Mouse (Mus musculus) forebrain, embryonic 10.5 days (tissue): Measurements from ENCODE around the gene Ctdsp2. TPM values are rescaled to one million over a fixed set of nuclear protein-coding genes. Genes with fewer than 3 reads are reported as not detected.

Source experiments
- DNase-seq: peaks from one replicate; pipeline ENCODE4 v3.0.0-alpha.2; 2017; ENCODE audit warnings: low spot score; ENCODE audit errors: extremely low spot score
- H3K27ac ChIP-seq: fragments of 300-500 bp; sonication (generic); 2 replicates; pipeline ENCODE4 v1.5.1; 2016; ENCODE audit warnings: mild to moderate bottlenecking
- H3K27me3 ChIP-seq: fragments of 300-500 bp; sonication (generic); 2 replicates; pipeline ENCODE4 v1.6.1; 2016; ENCODE audit warnings: mild to moderate bottlenecking; ENCODE audit not compliant: poor library complexity, severe bottlenecking
- H3K36me3 ChIP-seq: fragments of 300-500 bp; sonication (generic); replicated peaks from 2 replicates; pipeline ENCODE4 v1.6.1; 2016; ENCODE audit warnings: mild to moderate bottlenecking, moderate library complexity
- H3K4me1 ChIP-seq: fragments of 300-500 bp; sonication (generic); 2 replicates; pipeline ENCODE4 v1.6.1; 2016
- H3K4me3 ChIP-seq: fragments of 300-500 bp; sonication (generic); 2 replicates; pipeline ENCODE4 v1.5.1; 2016; ENCODE audit warnings: mild to moderate bottlenecking, moderate library complexity
- H3K9me3 ChIP-seq: fragments of 300-500 bp; sonication (generic); 2 replicates; pipeline ENCODE4 v1.6.1; 2016; ENCODE audit warnings: mild to moderate bottlenecking, moderate library complexity
- WGBS: fragments of 180-500 bp; shearing (Covaris S2); methylation state at CpG from one replicate; pipeline ENCODE4 v1.1.7; 2016; 5-methylcytosine and 5-hydroxymethylcytosine counted together
- polyA plus RNA-seq: library from polyadenylated mRNA; unstranded; fragments of >200 nt; fragmentation: Nextera tagmentation; extraction: Ambion mirVana; gene quantifications from 2 replicates; pipeline ENCODE4 v1.2.1, GENCODE M21; 2016

The Ctdsp2 gene
- polyA plus RNA-seq, 1 experiment from 2014 or later, result 42.3 TPM

DNA sequence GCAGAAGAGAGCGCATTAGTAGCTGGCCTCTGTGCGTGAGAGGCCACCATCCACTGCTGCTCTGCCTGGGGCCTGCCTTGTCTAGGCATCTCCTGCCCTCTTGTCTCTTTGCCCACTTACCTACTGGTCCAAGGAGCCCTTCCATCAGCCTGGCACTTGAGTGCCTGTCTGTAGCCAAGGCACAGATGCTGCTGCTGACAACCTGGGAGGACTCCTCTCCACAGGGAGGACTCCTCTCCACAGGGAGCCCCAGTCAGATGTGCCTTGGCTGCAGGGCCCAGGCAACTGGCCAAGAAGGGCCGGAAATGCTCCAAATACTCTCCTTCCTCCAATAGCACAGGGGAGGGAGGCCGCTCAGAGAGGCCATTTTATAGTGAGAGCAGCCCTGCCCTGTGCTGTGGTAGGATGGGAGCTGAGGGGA lies 8.0 kb downstream of the Ctdsp2 start:
- 71% methylated on average over 4 of the region's 4 CpGs for WGBS
- H3K36me3 ChIP-seq, result peaks cover 49% of the 10 kb centered on the region
- peaks cover 90% of the 10 kb centered on the region for H3K4me1 ChIP-seq
- H3K27me3 ChIP-seq, result no peaks in the 10 kb centered on the region
- no peaks in the 10 kb centered on the region for H3K9me3 ChIP-seq
- H3K27ac ChIP-seq, result peak overlapping the region; percentile 62
- DNase-seq, result no peak
- H3K4me3 ChIP-seq, result 0 out of 2 replicates have a peak overlapping the region, but pooled peaks have one; percentile 4

DNA sequence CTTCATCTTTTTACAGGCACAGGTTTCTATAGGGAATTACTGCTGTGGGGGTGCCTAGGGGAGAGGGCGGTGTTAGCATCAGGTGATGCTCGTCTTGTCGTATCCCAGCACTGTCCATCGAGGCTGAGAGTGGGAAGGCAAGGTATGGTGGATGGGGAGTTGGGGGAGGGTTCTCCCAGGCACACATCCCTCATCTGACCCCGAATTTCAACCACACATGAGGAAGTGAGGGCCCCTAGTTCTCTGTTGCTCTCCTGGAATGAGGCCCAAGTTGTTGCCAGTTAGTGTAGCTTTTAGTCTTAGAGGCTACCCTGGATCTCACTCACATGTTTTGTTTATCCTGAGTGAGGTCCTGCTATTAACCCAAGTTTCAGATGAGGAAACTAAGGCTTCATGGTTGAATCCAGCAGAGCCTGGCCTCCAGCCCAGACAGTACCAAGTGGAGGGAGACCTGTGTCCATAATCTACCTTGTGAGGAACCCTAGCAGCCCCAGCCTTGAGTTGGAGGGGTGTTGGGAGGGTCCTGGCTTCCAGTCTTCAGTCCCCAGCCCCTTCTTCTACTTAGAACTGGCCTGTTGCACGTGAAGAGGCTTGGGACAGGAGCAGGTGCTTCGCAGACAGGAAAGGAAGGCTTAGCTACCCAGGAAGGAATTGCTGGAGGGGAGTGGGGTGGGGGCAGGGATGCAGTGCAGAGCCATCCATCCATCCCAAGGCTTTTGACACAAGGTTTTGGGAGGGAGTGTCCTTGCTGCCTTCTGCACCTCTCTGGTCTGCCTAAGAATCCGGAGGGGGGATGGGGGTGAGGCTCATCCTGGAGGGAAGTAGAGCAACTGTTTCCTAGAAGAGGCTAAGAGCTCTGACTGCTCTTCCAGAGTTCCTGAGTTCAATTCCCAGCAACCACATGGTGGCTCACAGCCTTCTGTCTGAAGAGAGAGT lies 8.9 kb downstream of the Ctdsp2 start:
- H3K27ac ChIP-seq, result 0 out of 2 replicates have a peak overlapping the region, but pooled peaks have one; percentile 62
- peaks cover 81% of the 10 kb centered on the region for H3K4me1 ChIP-seq
- WGBS, result 63% methylated on average over 8 of the region's 8 CpGs

DNA sequence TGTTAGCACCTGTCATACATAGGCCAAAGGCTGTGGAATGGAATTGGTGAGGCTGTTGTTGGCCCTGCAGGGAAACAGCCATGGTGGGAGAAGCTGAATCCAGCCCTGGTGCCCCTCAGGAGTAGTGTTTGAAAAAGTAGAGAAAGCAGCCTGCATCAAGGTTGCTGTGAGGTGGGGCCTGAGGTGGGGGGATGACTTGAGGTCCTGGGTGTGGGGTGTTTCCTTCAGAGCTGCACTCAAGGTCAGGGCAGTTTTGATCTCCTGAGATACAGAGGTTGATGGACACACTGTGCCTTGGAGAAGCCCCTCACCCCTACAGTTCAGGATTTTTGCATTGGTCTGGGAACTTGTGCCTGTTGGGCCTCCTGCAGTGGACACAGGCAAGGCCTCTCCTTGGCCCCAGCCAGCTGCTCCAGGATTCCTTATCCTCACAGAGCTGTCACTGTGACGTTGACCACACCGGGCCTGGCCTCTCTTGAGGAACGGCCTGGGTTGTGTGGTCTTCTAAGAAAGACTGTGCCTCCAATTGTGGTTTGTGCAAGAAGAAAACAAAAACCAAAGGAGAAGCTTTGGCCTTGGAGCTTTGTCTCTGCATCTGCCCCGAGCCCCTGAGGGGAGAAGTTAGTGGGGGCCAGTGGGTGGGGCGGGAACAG lies 10.1 kb downstream of the Ctdsp2 start:
- Histone ChIP-seq H3K36me3 (peaks cover 57% of the 10 kb centered on the region), H3K4me3 (no peak overlapping the region), H3K9me3 (no peaks in the 10 kb centered on the region), H3K27ac (no peak overlapping the region), H3K27me3 (no peaks in the 10 kb centered on the region), H3K4me1 (peaks cover 70% of the 10 kb centered on the region)
- WGBS, result 83% methylated on average over 5 of the region's 5 CpGs
- no peak for DNase-seq

More for the DNA sequence above, 8.9 kb downstream of the Ctdsp2 start:
- Histone ChIP-seq H3K27me3 (no peaks in the 10 kb centered on the region), H3K4me3 (no peak overlapping the region), H3K9me3 (no peaks in the 10 kb centered on the region), H3K36me3 (peaks cover 56% of the 10 kb centered on the region)
- DNase-seq, result no peak

DNA sequence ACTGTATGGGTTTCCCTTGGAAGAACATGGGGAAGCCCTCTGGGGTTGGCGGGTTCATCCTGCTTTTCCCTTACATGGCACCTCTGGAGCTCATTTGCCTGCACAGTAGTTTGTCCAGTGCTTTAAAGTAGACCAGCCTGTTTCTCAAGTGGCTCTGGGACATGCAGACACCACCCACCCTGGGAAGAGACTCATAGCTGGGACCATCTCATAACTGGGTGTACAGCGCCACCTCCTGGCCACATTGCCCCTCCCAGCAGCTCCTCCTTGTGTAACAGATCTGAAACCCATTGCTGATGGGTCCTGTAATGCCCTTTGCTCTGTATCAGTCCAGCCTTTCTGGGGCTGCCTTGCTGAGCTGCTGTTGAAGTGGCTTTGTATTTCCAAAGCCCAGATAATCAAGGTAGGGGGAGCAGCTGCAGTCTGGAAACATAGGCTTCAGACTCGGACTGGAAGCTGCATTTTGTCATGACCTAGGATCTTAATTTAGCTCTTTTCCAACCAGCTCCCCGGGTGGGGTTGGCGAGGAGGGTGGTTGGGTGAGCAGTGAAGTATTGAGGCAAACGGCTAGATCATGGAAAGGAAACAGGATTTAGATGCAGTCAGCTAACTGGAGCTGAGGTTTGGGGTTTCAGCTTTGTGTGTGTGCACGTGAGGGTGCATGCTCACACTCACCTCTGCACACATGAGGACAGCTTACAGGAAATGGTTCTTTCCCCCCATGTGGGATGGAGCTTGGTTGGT lies 12.0 kb downstream of the Ctdsp2 start:
- H3K27ac ChIP-seq, result no peak overlapping the region
- H3K4me1 ChIP-seq, result peaks cover 52% of the 10 kb centered on the region
- peak; percentile 87 for DNase-seq
- H3K36me3 ChIP-seq, result peaks cover 59% of the 10 kb centered on the region
- H3K27me3 ChIP-seq, result no peaks in the 10 kb centered on the region
- no peak overlapping the region; the same call in 1 of the 2 replicates for H3K4me3 ChIP-seq
- 70% methylated on average over 7 of the region's 7 CpGs for whole genome bisulfite sequencing
- no peaks in the 10 kb centered on the region for H3K9me3 ChIP-seq

DNA sequence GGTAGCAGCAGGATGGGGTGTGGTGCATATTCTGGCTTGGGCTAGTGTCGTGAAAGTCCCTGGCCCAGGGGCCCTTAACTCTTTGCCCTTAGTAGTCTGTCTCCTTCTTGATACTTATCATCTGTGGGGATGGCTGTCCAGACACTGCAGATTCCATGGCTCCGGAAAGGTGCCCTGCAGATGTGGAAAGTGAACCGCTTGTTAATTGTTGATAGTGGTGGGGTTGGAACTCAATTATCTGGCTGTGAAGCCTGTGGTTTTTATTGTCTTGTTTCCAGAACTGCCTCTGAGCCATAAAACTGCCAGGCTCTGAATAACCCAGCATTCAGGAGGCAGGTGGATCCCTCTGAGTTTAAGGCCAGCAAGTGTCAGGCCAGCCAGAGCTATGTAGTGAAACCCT lies 13.2 kb downstream of the Ctdsp2 start:
- no peak for DNase-seq
- no peak overlapping the region for H3K4me3 ChIP-seq
- 91% methylated on average over 3 of the region's 3 CpGs for WGBS
- H3K4me1 ChIP-seq, result peaks cover 40% of the 10 kb centered on the region
- peaks cover 62% of the 10 kb centered on the region for H3K36me3 ChIP-seq
- no peaks in the 10 kb centered on the region for H3K27me3 ChIP-seq
- no peak overlapping the region for H3K27ac ChIP-seq
- H3K9me3 ChIP-seq, result no peaks in the 10 kb centered on the region

DNA sequence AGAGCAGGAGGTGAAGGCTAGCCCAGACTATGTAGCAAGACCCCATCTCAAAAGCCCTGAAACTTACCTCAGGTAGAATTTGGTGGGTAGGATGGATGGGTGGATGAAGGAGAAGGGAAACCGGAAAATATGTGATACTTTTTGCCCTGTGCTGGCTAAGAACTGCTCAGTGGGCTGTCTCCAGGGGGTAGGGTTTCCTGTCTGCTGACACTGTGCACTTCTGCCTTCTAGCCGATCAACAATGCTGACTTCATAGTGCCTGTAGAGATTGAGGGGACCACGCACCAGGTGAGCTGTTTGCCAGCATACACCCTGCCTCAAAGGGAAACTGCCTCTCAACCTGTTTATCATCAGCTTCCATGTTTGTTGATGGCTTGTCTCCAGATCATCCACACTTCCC lies 15.1 kb downstream of the Ctdsp2 start:
- Histone ChIP-seq H3K9me3 (no peaks in the 10 kb centered on the region), H3K27ac (no peak overlapping the region), H3K36me3 (peaks cover 75% of the 10 kb centered on the region), H3K4me3 (no peak overlapping the region), H3K4me1 (peaks cover 21% of the 10 kb centered on the region), H3K27me3 (no peaks in the 10 kb centered on the region)
- DNase-seq, result no peak
- 97% methylated on average over 3 of the region's 3 CpGs for WGBS

DNA sequence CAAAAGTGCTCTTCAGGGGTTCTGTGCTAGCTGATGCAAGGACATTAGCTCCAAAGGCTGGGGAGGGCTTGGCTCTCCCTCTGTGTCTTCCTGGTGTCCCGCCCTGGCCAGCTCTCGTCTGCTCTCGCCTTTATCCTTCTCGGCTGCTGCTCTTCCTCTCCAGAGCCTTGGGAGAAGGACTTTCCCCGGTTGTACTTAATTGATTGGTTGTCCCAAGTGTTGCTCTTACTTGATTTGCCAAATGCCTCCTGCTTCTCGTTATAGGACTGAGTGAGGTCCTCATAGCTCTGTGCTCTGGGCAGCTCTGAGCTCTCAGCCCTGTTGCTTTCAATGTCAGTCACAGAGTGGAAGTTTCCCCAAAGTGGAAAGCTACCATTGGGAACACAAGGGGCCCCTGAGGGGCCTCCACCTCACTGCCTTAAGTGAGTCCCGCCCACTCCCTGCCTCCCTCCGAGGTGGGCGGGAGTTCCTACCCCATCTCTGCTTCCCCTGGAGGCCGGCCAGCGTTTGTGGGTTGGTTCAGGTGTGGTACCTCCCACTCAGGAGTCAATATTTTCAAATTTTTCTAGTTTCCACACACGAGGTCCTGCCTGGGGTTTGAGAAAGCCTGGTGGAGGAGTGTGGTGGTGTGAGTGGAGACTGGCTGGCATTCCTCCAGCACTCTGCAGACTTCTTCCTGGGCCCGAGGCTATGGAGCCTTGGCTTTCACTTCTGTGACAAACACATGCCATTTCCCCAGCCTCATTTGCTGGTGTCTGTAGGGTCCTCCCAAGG lies 19.0 kb downstream of the Ctdsp2 start:
- 79% methylated on average over 13 of the region's 13 CpGs for WGBS
- H3K9me3 ChIP-seq, result no peaks in the 10 kb centered on the region
- H3K27me3 ChIP-seq, result no peaks in the 10 kb centered on the region
- H3K27ac ChIP-seq, result no peak overlapping the region
- H3K36me3 ChIP-seq, result peaks cover 78% of the 10 kb centered on the region
- H3K4me3 ChIP-seq, result no peak overlapping the region
- H3K4me1 ChIP-seq, result no peaks in the 10 kb centered on the region
- no peak for DNase-seq

DNA sequence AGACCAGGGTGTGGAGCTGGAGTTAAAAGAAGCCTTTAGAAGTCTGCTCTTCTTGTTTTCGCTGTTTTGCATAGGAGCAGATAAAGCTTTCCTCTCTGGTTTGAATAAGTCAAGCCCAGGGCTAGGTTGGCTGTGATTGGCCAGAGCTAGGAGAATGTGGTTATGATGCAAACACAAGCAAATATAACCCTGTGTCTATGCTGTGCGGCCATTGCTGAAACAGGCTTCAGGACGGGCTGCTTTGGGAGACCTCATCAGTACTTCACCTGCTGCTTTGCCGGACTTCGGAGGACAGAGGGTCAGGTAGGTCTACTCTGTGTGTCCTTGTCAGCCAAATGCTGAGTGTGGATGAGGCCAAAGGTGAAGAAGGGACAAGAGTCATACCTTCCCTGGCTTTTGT lies 22.0 kb downstream of the Ctdsp2 start, which contains the start of gene Avil:
Gene Avil (plus strand): TSS at position 181 of the 400 bp plus-strand sequence.
- Histone ChIP-seq H3K9me3 (no peaks in the 10 kb centered on the region), H3K27ac (no peak within 1 kb of the TSS), H3K4me1 (peaks cover 10% of the 10 kb centered on the region), H3K4me3 (no peak within 1 kb of the TSS), H3K36me3 (peaks cover 48% of the 10 kb centered on the region), H3K27me3 (no peaks in the 10 kb centered on the region)
- WGBS, result 93% methylated on average over 5 of the region's 5 CpGs
- no peak for DNase-seq

DNA sequence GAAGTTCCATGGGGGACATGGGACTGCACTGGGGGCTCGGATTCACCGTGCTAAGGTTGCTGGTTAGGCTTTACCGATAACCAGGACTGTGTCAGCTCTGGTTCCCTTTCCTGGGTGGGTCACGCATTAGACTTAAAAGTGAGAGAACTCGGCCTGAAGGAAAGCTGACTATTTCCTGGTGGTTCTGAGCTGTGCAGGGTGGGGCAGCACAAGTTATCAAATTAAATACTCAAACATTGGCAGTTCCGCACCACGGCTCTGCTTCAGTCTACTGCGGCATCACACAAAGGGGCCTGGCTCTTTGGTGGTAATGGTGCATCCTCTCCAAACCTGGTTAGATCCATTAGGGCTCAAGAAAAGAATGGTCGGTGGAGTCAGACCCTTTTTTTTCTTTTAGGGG lies 22.8 kb downstream of the Ctdsp2 start:
- H3K27ac ChIP-seq, result no peak overlapping the region
- no peak for DNase-seq
- peaks cover 10% of the 10 kb centered on the region for H3K4me1 ChIP-seq

DNA sequence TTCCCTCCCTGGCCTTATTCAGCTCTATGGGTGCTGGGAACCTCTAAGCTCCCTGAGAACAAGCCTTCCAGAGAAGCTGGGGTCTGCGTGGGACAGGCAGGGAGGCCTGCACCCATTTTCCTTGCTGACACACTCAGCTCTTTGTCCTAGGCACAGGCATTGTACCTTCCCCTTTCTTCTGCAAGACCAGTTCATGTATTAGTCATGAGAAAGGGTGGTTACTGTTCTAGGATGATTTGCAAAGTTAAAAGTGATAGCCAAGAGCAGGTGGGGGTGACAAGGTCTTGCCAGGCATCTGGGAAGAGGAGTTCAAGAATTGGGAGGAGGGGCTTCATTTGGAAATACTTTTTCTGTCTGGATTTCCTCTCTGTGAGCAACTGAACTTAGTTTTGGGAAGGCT lies 23.5 kb downstream of the Ctdsp2 start:
- no peaks in the 10 kb centered on the region for H3K9me3 ChIP-seq
- peaks cover 40% of the 10 kb centered on the region for H3K36me3 ChIP-seq
- H3K27me3 ChIP-seq, result no peaks in the 10 kb centered on the region
- no peak for DNase-seq
- 90% methylated on average over 1 of the region's 1 CpGs for WGBS
- H3K27ac ChIP-seq, result no peak overlapping the region
- peaks cover 10% of the 10 kb centered on the region for H3K4me1 ChIP-seq
- H3K4me3 ChIP-seq, result no peak overlapping the region

More for the DNA sequence above, 22.8 kb downstream of the Ctdsp2 start:
- no peaks in the 10 kb centered on the region for H3K27me3 ChIP-seq
- 91% methylated on average over 9 of the region's 9 CpGs for WGBS
- peaks cover 41% of the 10 kb centered on the region for H3K36me3 ChIP-seq
- no peak overlapping the region for H3K4me3 ChIP-seq
- no peaks in the 10 kb centered on the region for H3K9me3 ChIP-seq

DNA sequence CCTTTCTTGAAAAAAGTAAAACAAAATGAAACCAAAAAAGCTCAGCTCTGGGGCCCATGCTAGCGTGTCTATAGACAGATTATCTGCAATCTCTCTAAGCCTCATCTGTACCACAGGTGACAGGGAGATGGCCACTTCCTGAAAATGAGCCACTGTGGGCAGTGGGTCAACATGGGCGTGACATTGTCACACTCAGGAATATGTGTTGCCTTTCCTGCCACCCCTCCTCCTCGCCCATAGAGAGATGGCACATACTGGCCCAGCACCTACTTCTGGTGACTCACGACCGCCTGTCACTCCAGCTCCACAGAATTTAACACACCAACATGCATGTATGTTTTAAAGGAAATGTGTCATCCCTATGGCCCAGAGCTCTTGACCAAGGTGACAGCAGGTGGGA lies 24.2 kb downstream of the Ctdsp2 start:
- no peaks in the 10 kb centered on the region for H3K9me3 ChIP-seq
- DNase-seq, result no peak
- 87% methylated on average over 5 of the region's 5 CpGs for whole genome bisulfite sequencing
- peaks cover 32% of the 10 kb centered on the region for H3K36me3 ChIP-seq
- no peak overlapping the region for H3K4me3 ChIP-seq
- H3K27me3 ChIP-seq, result no peaks in the 10 kb centered on the region
- H3K4me1 ChIP-seq, result peaks cover 13% of the 10 kb centered on the region
- 0 out of 2 replicates have a peak overlapping the region, but pooled peaks have one; percentile 8 for H3K27ac ChIP-seq

DNA sequence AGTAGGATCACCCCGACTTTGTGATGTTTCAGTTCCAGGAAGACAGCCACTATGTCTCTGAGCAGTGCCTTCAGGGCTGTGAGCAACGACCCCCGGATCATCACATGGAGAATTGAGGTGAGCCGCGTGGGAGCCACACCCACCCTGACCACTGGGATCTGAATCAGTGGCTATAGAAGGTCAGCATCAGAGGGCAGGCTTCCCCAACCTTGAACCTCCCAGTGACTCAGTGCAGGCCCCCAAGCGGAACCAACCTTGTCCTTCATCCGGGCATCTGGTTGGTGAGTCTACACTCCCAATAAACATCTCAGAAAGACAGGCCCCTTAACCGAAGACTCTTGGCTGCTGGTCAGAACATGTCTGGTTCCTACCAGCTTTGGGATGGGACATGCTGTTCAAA lies 24.8 kb downstream of the Ctdsp2 start:
- Histone ChIP-seq H3K36me3 (peaks cover 27% of the 10 kb centered on the region), H3K9me3 (no peaks in the 10 kb centered on the region), H3K27ac (no peak overlapping the region), H3K27me3 (no peaks in the 10 kb centered on the region), H3K4me1 (peaks cover 14% of the 10 kb centered on the region), H3K4me3 (no peak overlapping the region)
- WGBS, result 88% methylated on average over 8 of the region's 8 CpGs
- no peak for DNase-seq
